Mouse (Mus musculus) ES-E14 (cell line): ENCODE measurements around the gene Slc35f1. TPM values are rescaled to one million over a fixed set of nuclear protein-coding genes. Genes with fewer than 3 reads are reported as not detected.

Source experiments
- DNase-seq: peaks from one replicate; pipeline ENCODE4 v3.0.0-alpha.2; 2013; ENCODE audit warnings: low read depth, low spot score
- H3K27ac ChIP-seq: 2 replicates; pipeline ENCODE4 v1.5.1; 2012; ENCODE audit warnings: low read depth, mild to moderate bottlenecking, low read length, moderate library complexity, mixed read lengths; ENCODE audit not compliant: poor library complexity, insufficient read depth, severe bottlenecking
- H3K36me3 ChIP-seq: 2 replicates; pipeline ENCODE4 v1.6.1; 2012; ENCODE audit warnings: mild to moderate bottlenecking, low read length, moderate library complexity, mixed read lengths; ENCODE audit not compliant: control insufficient read depth, poor library complexity, insufficient read depth, severe bottlenecking
- H3K4me1 ChIP-seq, 2 experiments: fragments of 150-350 bp in 1 of 2; sonication (generic) in 1 of 2; 2 replicates each; pipeline ENCODE4 v1.6.1; 2012; ENCODE audit warnings: low read length in 2 of 2, mild to moderate bottlenecking in 1 of 2, mixed read lengths in 1 of 2; ENCODE audit not compliant: control insufficient read depth in 2 of 2, insufficient read depth in 2 of 2, poor library complexity in 1 of 2
- H3K4me3 ChIP-seq, 2 experiments: fragments of 150-350 bp in 1 of 2; sonication (generic) in 1 of 2; 2 replicates each; pipeline ENCODE4 v1.5.1; 2012; ENCODE audit warnings: low read length in 2 of 2, low read depth in 1 of 2, mild to moderate bottlenecking in 1 of 2, mixed read lengths in 1 of 2; ENCODE audit not compliant: insufficient read depth in 1 of 2, poor library complexity in 1 of 2, severe bottlenecking in 1 of 2
- H3K9ac ChIP-seq: 2 replicates; pipeline ENCODE4 v1.6.1; 2012; ENCODE audit warnings: low read depth, mild to moderate bottlenecking, low read length, mixed read lengths; ENCODE audit not compliant: poor library complexity, insufficient read depth, severe bottlenecking
- H3K9me3 ChIP-seq: fragments of 150-350 bp; sonication (generic); 2 replicates; pipeline ENCODE4 v1.6.1; 2012; ENCODE audit warnings: low read depth, mild to moderate bottlenecking, low read length; ENCODE audit not compliant: control insufficient read depth, insufficient read depth
- CHD2 ChIP-seq: IDR thresholded peaks from 2 replicates; pipeline ENCODE4 v1.6.1; 2014; ENCODE audit warnings: mild to moderate bottlenecking, low read depth, low read length, inconsistent platforms
- HCFC1 ChIP-seq: IDR thresholded peaks from 2 replicates; pipeline ENCODE4 v1.6.1; 2012; ENCODE audit warnings: low read length, inconsistent platforms, borderline replicate concordance; ENCODE audit not compliant: insufficient read depth
- MAFK ChIP-seq: IDR thresholded peaks from 2 replicates; pipeline ENCODE4 v1.6.1; 2014; ENCODE audit warnings: mild to moderate bottlenecking, low read depth, low read length, inconsistent platforms; ENCODE audit not compliant: insufficient read depth
- ZC3H11A ChIP-seq: IDR thresholded peaks from 2 replicates; pipeline ENCODE4 v1.6.1; 2012; ENCODE audit warnings: low read depth, mild to moderate bottlenecking, inconsistent platforms, low read length, borderline replicate concordance
- ZNF384 ChIP-seq: IDR thresholded peaks from 2 replicates; pipeline ENCODE4 v1.6.1; 2012; ENCODE audit warnings: low read depth, low read length, inconsistent platforms
- in situ Hi-C, 2 experiments: fragments of 600-800 bp; cut with MboI; formaldehyde crosslinking; loops; one replicate each; pipeline ENCODE4 v1.15.1; 2025; ENCODE audit warnings: low sequenced_read_pairs in 2 of 2, inconsistent platforms in 1 of 2; ENCODE audit not compliant: unreplicated experiment in 2 of 2
- total RNA-seq: library from RNA; depleted of rRNA; stranded (reverse); fragments of 300-350 nt; gene quantifications from 2 replicates; pipeline ENCODE4 v1.2.3, GENCODE M21; 2012

The Slc35f1 gene
- total RNA-seq, 1 experiment: 0.80 TPM

- Histone ChIP-seq H3K27ac (no peak overlapping the region), H3K36me3 (no peaks in the 10 kb centered on the region), H3K9me3 (no peaks in the 10 kb centered on the region), H3K9ac (no peak overlapping the region), H3K4me1 (no peaks in the 10 kb centered on the region), H3K4me3 (no peak overlapping the region)
- no peak for DNase-seq
- TF ChIP-seq CHD2 (no peak), ZNF384 (no peak), ZC3H11A (no peak), MAFK (no peak), HCFC1 (no peak)
- in situ Hi-C loops: no loop called here
These were observed 344.9 kb downstream of the Slc35f1 start for GRCm38 (mm10) chr10:53035202-53035601.

DNA sequence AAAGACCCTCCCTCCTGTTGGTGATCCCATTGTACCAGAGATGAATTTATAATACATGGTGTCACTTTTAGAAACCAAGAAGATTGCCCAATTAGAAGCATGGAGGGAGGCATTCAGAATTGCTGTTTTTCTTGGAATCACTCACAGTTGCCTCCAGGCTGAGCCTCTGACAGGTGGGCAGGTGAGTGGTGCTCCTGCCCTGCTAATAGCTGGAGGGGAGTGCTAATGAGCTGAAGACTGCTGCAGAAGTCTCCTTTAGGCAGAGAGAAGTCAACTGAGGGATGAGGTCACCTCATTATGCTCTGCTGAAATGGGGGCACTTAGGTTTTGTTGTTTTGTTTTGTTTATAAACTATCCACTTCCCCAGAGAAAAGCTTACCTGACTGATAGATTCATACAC is 355.6 kb downstream of the Slc35f1 start:
- Histone ChIP-seq H3K9me3 (no peaks in the 10 kb centered on the region), H3K9ac (no peak overlapping the region), H3K4me1 (no peaks in the 10 kb centered on the region), H3K4me3 (no peak overlapping the region), H3K36me3 (no peaks in the 10 kb centered on the region), H3K27ac (no peak overlapping the region)
- no peak for DNase-seq
- TF ChIP-seq CHD2 (no peak), HCFC1 (no peak), ZC3H11A (no peak), ZNF384 (no peak), MAFK (no peak)
- in situ Hi-C loops: no loop called here

DNA sequence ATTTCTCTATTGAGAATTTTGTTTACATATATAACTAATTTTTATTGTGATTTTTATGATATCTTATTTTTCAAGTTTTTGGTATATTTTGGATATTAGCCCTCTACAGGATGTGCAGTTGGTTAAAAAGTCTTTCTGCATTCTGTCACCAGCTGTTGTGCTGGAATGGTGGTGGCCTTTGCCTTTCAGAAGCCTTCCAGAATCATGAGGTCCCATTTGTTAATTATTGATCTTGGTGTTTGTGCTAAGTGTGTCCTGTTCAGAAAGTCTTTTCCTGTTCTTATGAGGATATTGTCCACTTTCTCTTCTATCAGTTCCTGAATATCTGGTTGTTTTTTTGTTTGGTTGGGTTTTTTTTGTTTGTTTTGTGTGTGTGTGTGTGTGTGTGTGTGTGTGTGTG is 362.2 kb downstream of the Slc35f1 start:
- TF ChIP-seq HCFC1: no peak
- no peak for TF ChIP-seq CHD2
- TF ChIP-seq ZNF384: no peak
- TF ChIP-seq ZC3H11A: no peak
- TF ChIP-seq MAFK: no peak
- Histone ChIP-seq H3K9me3 (no peaks in the 10 kb centered on the region), H3K4me3 (no peak overlapping the region), H3K27ac (no peak overlapping the region), H3K9ac (no peak overlapping the region), H3K36me3 (no peaks in the 10 kb centered on the region), H3K4me1 (no peaks in the 10 kb centered on the region)
- in situ Hi-C loops: no loop called here
- no peak for DNase-seq

DNA sequence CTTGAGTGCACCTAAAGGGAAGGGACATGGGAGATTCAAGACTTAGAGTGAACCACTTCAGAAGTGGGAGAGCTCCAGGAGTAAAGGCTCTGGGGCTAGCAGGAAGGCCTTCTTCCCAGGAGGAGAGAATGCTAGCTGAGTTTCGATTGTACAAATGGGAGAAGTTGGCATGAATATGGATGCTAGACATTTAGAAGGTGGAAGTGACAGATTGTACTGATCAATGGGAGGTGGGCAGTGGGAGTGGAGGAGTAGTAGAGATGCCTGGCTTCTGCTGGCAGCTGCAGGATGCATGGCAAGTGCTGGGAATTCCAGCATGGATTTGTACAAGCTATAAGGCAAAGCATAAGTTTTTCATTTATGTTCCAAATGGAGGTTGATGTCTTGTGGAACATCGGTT is 370.4 kb downstream of the Slc35f1 start:
- TF ChIP-seq MAFK (no peak), ZNF384 (no peak), CHD2 (no peak), ZC3H11A (no peak), HCFC1 (no peak)
- Histone ChIP-seq H3K4me3 (no peak overlapping the region), H3K9me3 (no peaks in the 10 kb centered on the region), H3K36me3 (no peaks in the 10 kb centered on the region), H3K27ac (no peak overlapping the region), H3K9ac (no peak overlapping the region), H3K4me1 (no peaks in the 10 kb centered on the region)
- no peak for DNase-seq
- in situ Hi-C loops: no loop called here

GRCm38 (mm10) chr10:53062741-53063140 is 372.4 kb downstream of the Slc35f1 start:
- Histone ChIP-seq H3K9me3 (no peaks in the 10 kb centered on the region), H3K4me1 (no peaks in the 10 kb centered on the region), H3K27ac (no peak overlapping the region), H3K36me3 (no peaks in the 10 kb centered on the region), H3K4me3 (no peak overlapping the region), H3K9ac (no peak overlapping the region)
- TF ChIP-seq MAFK (no peak), ZC3H11A (no peak), HCFC1 (no peak), CHD2 (no peak), ZNF384 (no peak)
- DNase-seq: no peak
- in situ Hi-C loops: no loop called here
